Mouse (Mus musculus): Measurements from ENCODE around the gene Eef1e1. TPM values are rescaled to one million over a fixed set of nuclear protein-coding genes. Genes with fewer than 3 reads are reported as not detected.

Gene Eef1e1
- total and polyA plus RNA-seq, 3 experiments = 194 to 218 TPM; not detected in 1

DNA sequence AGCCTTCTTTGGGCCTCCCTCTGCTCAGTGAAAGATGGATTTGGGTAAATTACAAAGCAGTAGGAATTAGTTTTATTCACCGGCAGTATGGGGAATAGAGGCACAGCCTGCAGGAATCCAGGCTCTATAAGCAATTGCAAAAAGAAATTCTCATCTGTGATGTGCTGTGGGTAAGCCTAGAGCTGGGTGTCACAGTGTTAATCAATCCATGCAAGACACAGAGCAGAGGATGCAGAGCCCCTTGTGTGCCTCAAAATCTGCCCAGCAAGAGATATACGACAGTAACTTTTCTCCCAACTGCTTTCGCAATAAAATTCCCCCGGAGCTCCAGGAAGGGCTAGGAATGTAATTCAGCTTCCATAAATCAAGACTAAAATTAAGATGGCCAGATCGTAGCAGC is 17.4 kb downstream of the Eef1e1 start:
- Histone ChIP-seq H3K4me1 (ENCODE audit: control insufficient read depth in 1 of 2, insufficient read depth in 2 of 2, low read length in 2 of 2) (peaks cover 0 to 12% of the 10 kb centered on the region in 2 experiments; a peak in 2 of 4 replicates), H3K79me2 (ENCODE audit: control insufficient read depth, insufficient read depth, low read length, poor library complexity) (no peaks in the 10 kb centered on the region), H3K27me3 (ENCODE audit: control insufficient read depth in 1 of 2, insufficient read depth in 2 of 2, low read length in 2 of 2) (no peaks in the 10 kb centered on the region), H3K27ac (ENCODE audit: control insufficient read depth, low read depth, low read length) (no peak overlapping the region), H3K9ac (ENCODE audit: control insufficient read depth, low read depth, low read length, poor library complexity, severe bottlenecking) (no peak overlapping the region), H3K9me3 (replicated peaks; ENCODE audit: insufficient read depth, low read length) (no peaks in the 10 kb centered on the region), H3K4me3 (ENCODE audit: control insufficient read depth in 1 of 2, insufficient read depth in 1 of 2, low read depth in 2 of 2, low read length in 2 of 2) (no peak overlapping the region), H3K36me3 (ENCODE audit: control insufficient read depth in 1 of 2, insufficient read depth in 2 of 2, low read length in 2 of 2) (peaks cover 4 to 21% of the 10 kb centered on the region in 2 experiments)
- no peak for DNase-seq (ENCODE audit: low read depth, low spot score)
- TF ChIP-seq RCOR1 (IDR thresholded peaks at IDR 0.05; ENCODE audit: low read depth, low read length) = no peak
- TF ChIP-seq TAL1 (IDR thresholded peaks at IDR 0.05; ENCODE audit: low read length) = no peak
- no peak for TF ChIP-seq SIN3A (IDR thresholded peaks at IDR 0.05; ENCODE audit: low read length)
- no peak for TF ChIP-seq SMC3 (IDR thresholded peaks at IDR 0.05; ENCODE audit: low read depth, low read length)

DNA sequence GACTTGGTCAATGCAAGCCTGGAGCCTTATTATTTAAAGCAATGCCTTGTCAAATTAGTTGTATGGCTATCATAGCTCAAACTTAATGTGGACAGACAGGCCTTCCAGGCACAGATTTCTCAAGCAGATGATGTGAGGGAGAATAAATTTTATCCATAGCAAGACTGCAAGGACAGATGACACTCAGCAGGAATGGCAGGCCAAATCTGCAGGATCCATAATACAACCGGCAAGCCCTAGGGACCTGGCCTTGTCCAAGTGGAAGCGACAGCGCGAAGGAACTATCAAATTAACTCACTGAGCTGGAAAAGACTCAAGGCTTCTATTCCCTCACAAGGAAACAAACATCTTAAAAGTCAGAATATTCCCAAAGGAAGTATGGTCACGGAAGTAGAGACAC is 17.9 kb downstream of the Eef1e1 start:
- H3K9ac ChIP-seq (ENCODE audit: control insufficient read depth, low read depth, low read length, poor library complexity, severe bottlenecking) = no peak overlapping the region
- peaks cover 0 to 8% of the 10 kb centered on the region in 2 experiments; a peak in 2 of 4 replicates for H3K4me1 ChIP-seq (ENCODE audit: control insufficient read depth in 1 of 2, insufficient read depth in 2 of 2, low read length in 2 of 2)
- DNase-seq (ENCODE audit: low read depth, low spot score) = no peak
- TF ChIP-seq TAL1 (IDR thresholded peaks at IDR 0.05; ENCODE audit: low read length) (no peak), SIN3A (IDR thresholded peaks at IDR 0.05; ENCODE audit: low read length) (no peak), GATA1 (IDR thresholded peaks at IDR 0.05; ENCODE audit: low read depth, low read length) (no peak), MAFK (IDR thresholded peaks at IDR 0.05; ENCODE audit: borderline replicate concordance, low read depth, low read length) (no peak), CTCF (IDR thresholded peaks at IDR 0.05 in 2 of 3, conservative IDR thresholded peaks at IDR 0.05 in 1 of 3; ENCODE audit: control insufficient read depth in 1 of 3, insufficient read depth in 1 of 3, low read depth in 2 of 3, low read length in 3 of 3, poor library complexity in 1 of 3, severe bottlenecking in 1 of 3) (no peak), E2F4 (IDR thresholded peaks at IDR 0.05; ENCODE audit: borderline replicate concordance, low read depth, low read length) (no peak), ZC3H11A (IDR thresholded peaks at IDR 0.05; ENCODE audit: low read depth, low read length) (no peak), USF1 (IDR thresholded peaks at IDR 0.05; ENCODE audit: low read depth, low read length) (no peak), UBTF (IDR thresholded peaks at IDR 0.05; ENCODE audit: borderline replicate concordance, insufficient read depth, low read depth, low read length) (no peak), EP300 (IDR thresholded peaks at IDR 0.05; ENCODE audit: low read depth in 1 of 2, low read length in 2 of 2) (no peak), MYC (IDR thresholded peaks at IDR 0.05; ENCODE audit: low read depth, low read length) (no peak), SMC3 (IDR thresholded peaks at IDR 0.05; ENCODE audit: low read depth, low read length) (no peak), TBP (IDR thresholded peaks at IDR 0.05; ENCODE audit: low read depth, low read length) (no peak), CHD2 (IDR thresholded peaks at IDR 0.05; ENCODE audit: low read length) (no peak)
- H3K79me2 ChIP-seq (ENCODE audit: control insufficient read depth, insufficient read depth, low read length, poor library complexity) = no peaks in the 10 kb centered on the region
- no peak overlapping the region for H3K27ac ChIP-seq (ENCODE audit: control insufficient read depth, low read depth, low read length)
- no peaks in the 10 kb centered on the region for H3K27me3 ChIP-seq (ENCODE audit: control insufficient read depth in 1 of 2, insufficient read depth in 2 of 2, low read length in 2 of 2)
- H3K4me3 ChIP-seq (ENCODE audit: control insufficient read depth in 1 of 2, insufficient read depth in 1 of 2, low read depth in 2 of 2, low read length in 2 of 2) = no peak overlapping the region
- H3K9me3 ChIP-seq (replicated peaks; ENCODE audit: insufficient read depth, low read length) = no peaks in the 10 kb centered on the region
- H3K36me3 ChIP-seq (ENCODE audit: control insufficient read depth in 1 of 2, insufficient read depth in 2 of 2, low read length in 2 of 2) = peaks cover under 1 to 17% of the 10 kb centered on the region in 2 experiments

DNA sequence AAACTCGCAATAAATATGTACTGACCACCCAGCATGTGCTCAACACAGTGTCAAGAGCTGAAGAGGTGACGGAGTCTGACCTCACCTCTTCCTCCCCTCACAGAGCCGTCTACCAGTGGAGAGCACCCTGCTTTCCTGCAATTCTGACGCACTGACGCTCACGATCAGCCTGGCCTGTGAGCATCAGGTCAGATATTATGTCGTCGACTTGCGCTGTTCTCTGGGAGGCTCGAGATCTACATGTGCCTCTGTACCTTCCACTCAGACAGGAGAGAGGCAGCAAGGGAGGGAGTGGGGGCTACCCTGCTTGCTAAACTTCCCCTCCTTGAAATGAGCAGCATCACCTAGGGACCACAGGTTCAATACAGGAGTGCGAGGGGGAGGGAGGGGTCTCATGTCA is 20.2 kb downstream of the Eef1e1 start:
- H3K36me3 ChIP-seq (ENCODE audit: control insufficient read depth in 1 of 2, insufficient read depth in 2 of 2, low read length in 2 of 2) = peaks cover 0 to 5% of the 10 kb centered on the region in 2 experiments
- no peak overlapping the region for H3K27ac ChIP-seq (ENCODE audit: control insufficient read depth, low read depth, low read length)
- no peaks in the 10 kb centered on the region for H3K27me3 ChIP-seq (ENCODE audit: control insufficient read depth in 1 of 2, insufficient read depth in 2 of 2, low read length in 2 of 2)
- H3K79me2 ChIP-seq (ENCODE audit: control insufficient read depth, insufficient read depth, low read length, poor library complexity) = no peaks in the 10 kb centered on the region; the same call in 1 of the 2 replicates
- TF ChIP-seq POLR2AphosphoS2 (IDR thresholded peaks at IDR 0.05; ENCODE audit: low read length) = peak; percentile 51; the same call in 1 of the 2 replicates
- TF ChIP-seq MYC (IDR thresholded peaks at IDR 0.05; ENCODE audit: low read depth, low read length) = no peak
- DNase-seq (ENCODE audit: low read depth, low spot score) = no peak
- H3K9ac ChIP-seq (ENCODE audit: control insufficient read depth, low read depth, low read length, poor library complexity, severe bottlenecking) = no peak overlapping the region
- no peaks in the 10 kb centered on the region for H3K9me3 ChIP-seq (replicated peaks; ENCODE audit: insufficient read depth, low read length)
- H3K4me1 ChIP-seq (ENCODE audit: control insufficient read depth in 1 of 2, insufficient read depth in 2 of 2, low read length in 2 of 2) = peaks cover 2 to 4% of the 10 kb centered on the region in 2 experiments; a peak in 3 of 4 replicates
- no peak overlapping the region for H3K4me3 ChIP-seq (ENCODE audit: control insufficient read depth in 1 of 2, insufficient read depth in 1 of 2, low read depth in 2 of 2, low read length in 2 of 2)
